Mouse (Mus musculus): ENCODE results near the gene Vmn1r232.

DNA sequence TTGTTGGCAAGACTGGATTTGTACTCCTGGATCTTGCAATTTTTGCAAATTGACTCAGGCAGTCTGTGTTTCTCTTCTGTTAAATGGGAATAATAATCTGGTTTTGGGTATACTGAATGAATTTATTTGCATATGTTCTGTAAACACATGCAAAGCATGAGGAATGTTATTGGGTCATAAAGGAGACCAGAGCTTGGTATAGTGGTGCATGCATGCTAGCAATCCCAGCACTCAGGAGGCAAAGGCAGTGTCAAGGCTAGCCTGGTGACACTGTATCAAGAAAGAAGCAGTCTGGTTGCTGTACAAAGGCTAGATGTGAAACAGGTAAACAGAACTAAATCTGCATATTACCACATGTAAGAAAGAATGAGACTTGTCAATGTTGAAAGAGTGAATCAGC is 27.1 kb upstream of the Vmn1r232 start:
- TF ChIP-seq CHD2 (IDR thresholded peaks at IDR 0.05; ENCODE audit: low read depth, low read length) (no peak), HCFC1 (IDR thresholded peaks at IDR 0.05; ENCODE audit: borderline replicate concordance, insufficient read depth, low read length) (no peak)
